Mouse (Mus musculus) left cerebral cortex, adult 2 months (tissue): ENCODE data around the gene Gata2. TPM values are rescaled to one million over a fixed set of nuclear protein-coding genes. Genes with fewer than 3 reads are reported as not detected.
A peak's percentile ranks its signal among the peaks of the same experiment; 100 is the strongest.

Experiments used
- DNase-seq, 2 experiments: peaks; one replicate each; pipeline ENCODE4 v3.0.0; 2021 to 2022; ENCODE audit warnings: low spot score in 2 of 2, mixed read lengths in 1 of 2; ENCODE audit errors: extremely low spot score in 1 of 2
- H3K27ac ChIP-seq: fragments of 200-600 bp; 2 replicates; pipeline ENCODE4 v1.8.1; 2022
- H3K4me3 ChIP-seq: fragments of 200-600 bp; 2 replicates; pipeline ENCODE4 v1.8.1; 2022
- CTCF ChIP-seq: fragments of 200-600 bp; IDR thresholded peaks from 2 replicates; pipeline ENCODE4 v1.8.1; 2022; ENCODE audit warnings: antibody characterized with exemption, mild to moderate bottlenecking, moderate library complexity
- intact Hi-C: fragments of 180-260 bp; cut with DNase I; formaldehyde crosslinking; loops from one replicate; pipeline ENCODE4 v1.15.1; 2025
- total RNA-seq, 2 experiments: library from RNA; stranded (reverse); gene quantifications; 2 replicates each; pipeline ENCODE4 v1.2.3; 2021

The Gata2 gene
- total RNA-seq, 2 experiments from 2014 or later, result 8.4 to 8.5 TPM

GRCm38 (mm10) chr6:88203791-88204405, 10.2 kb downstream of the Gata2 start:
- H3K27ac ChIP-seq, result peak overlapping the region; percentile 24; the same call in 1 of the 2 replicates
- no peak for TF ChIP-seq CTCF
- H3K4me3 ChIP-seq, result no peak overlapping the region
- intact Hi-C loops, result no loop called here
- no peak for DNase-seq

GRCm38 (mm10) chr6:88204531-88205385, 11.1 kb downstream of the Gata2 start:
- no peak for TF ChIP-seq CTCF
- Histone ChIP-seq H3K4me3 (no peak overlapping the region), H3K27ac (no peak overlapping the region)
- no peak for DNase-seq
- intact Hi-C loops, result no loop called here

GRCm38 (mm10) chr6:88205386-88205700, 11.7 kb downstream of the Gata2 start:
- H3K27ac ChIP-seq, result no peak overlapping the region
- intact Hi-C loops, result no loop called here
- H3K4me3 ChIP-seq, result no peak overlapping the region
- DNase-seq, result no peak
- no peak for TF ChIP-seq CTCF

DNA sequence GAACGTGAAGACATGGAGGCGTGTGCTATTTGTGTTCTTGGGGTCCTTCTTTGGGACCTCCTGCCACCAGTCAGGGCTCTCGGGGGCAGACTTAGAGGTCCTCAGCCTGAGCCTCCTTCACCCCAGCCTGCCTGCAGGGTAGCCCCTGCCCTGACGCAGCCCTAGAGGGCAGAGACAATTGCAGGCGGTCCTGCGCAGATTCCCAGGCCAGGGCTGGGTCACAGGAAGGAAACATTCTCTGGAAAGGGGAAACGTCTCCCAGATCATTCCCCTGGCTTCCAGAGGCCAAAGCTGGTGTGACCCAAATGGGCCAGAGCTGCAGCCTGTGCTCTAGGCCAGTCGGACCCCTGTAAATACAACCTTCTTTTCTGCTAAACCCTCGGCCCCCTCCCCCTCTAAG, 12.2 kb downstream of the Gata2 start:
- no peak for TF ChIP-seq CTCF
- intact Hi-C loops, result no loop called here
- Histone ChIP-seq H3K27ac (no peak overlapping the region), H3K4me3 (no peak overlapping the region)
- DNase-seq, result no peak

DNA sequence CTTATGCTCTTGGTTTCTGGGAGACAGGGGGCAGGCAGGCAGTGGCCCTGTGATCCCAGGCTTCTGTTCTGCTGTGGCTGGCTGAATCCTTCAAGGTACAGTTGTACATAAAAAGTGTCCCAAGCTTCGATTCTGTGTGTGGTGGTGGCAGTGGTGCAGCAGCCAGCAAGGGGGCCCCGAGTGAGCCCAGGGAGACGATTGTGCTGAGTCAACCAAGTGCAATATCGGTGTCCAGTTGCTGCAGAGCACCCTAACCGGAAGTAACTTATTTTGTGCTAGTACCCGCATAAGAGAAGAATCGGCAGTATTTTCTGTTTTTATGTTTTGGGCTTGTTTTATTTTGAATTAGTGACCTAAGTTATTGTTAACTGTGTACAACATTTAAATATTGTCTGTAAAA, 12.9 kb downstream of the Gata2 start:
- no peak for DNase-seq

GRCm38 (mm10) chr6:88207403-88208033, 13.8 kb downstream of the Gata2 start:
- no peak for TF ChIP-seq CTCF
- DNase-seq, result no peak
- intact Hi-C loops, result no loop called here
- Histone ChIP-seq H3K4me3 (no peak overlapping the region), H3K27ac (no peak overlapping the region)

More for the DNA sequence above, 12.9 kb downstream of the Gata2 start:
- Histone ChIP-seq H3K4me3 (no peak overlapping the region), H3K27ac (no peak overlapping the region)
- intact Hi-C loops, result no loop called here
- no peak for TF ChIP-seq CTCF

GRCm38 (mm10) chr6:88208321-88208720, 14.6 kb downstream of the Gata2 start:
- H3K4me3 ChIP-seq, result no peak overlapping the region
- no peak overlapping the region for H3K27ac ChIP-seq
- TF ChIP-seq CTCF, result no peak
- DNase-seq, result no peak
- intact Hi-C loops, result no loop called here

GRCm38 (mm10) chr6:88209453-88209852, 15.8 kb downstream of the Gata2 start:
- Histone ChIP-seq H3K27ac (no peak overlapping the region), H3K4me3 (no peak overlapping the region)
- intact Hi-C loops, result no loop called here
- no peak for TF ChIP-seq CTCF
- no peak for DNase-seq

DNA sequence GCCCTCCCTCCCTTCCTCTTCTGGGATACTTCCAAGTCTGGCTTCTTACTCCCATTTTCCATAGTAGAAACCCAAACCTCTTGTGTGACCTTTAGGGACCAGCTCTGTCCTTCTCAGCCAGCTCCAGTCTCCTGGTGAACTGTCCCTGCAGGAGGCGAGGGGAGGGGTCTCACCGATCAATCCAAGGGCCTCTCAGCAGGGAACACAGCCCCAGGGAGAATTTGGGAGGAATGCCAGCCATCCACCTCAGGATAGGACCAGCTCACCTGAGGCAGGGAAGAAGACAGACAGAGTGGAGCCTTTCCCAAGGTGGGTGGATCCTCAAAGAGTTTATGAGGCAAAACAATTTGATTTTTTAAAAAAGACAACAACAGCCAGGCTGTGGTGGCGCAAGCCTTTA, 16.5 kb downstream of the Gata2 start:
- no peak for TF ChIP-seq CTCF
- intact Hi-C loops, result no loop called here
- no peak for DNase-seq
- H3K27ac ChIP-seq, result no peak overlapping the region
- H3K4me3 ChIP-seq, result no peak overlapping the region

DNA sequence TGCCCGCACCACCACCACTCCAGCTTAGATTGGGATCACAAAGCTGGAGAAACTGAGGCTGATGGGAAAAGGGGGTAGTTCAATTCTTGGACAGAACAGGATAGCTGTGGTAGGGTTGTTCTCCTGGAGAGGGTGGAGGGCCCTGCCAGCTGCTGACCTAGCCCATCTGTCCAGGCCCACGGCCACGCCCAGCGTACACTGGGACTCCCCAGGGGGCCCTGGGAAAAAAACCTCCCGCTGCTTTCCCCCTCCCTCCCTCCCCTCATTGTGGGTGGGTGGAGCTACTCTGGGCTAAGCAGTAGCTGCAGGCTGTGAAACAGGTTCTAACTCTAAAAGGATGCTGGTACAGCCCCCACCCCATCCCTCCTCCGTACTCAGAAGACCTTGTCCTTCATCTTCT, 22.1 kb downstream of the Gata2 start:
- no peak for TF ChIP-seq CTCF
- intact Hi-C loops, result no loop called here

GRCm38 (mm10) chr6:88216199-88216598, 22.5 kb downstream of the Gata2 start:
- no peak for DNase-seq
- Histone ChIP-seq H3K4me3 (no peak overlapping the region), H3K27ac (no peak overlapping the region)
- intact Hi-C loops, result no loop called here
- no peak for TF ChIP-seq CTCF

More for the DNA sequence above, 22.1 kb downstream of the Gata2 start:
- Histone ChIP-seq H3K4me3 (no peak overlapping the region), H3K27ac (no peak overlapping the region)
- DNase-seq, result no peak

- intact Hi-C loops, result no loop called here
- no peak overlapping the region for H3K27ac ChIP-seq
- no peak for DNase-seq
- no peak for TF ChIP-seq CTCF
- H3K4me3 ChIP-seq, result no peak overlapping the region
These were observed 25.4 kb downstream of the Gata2 start for GRCm38 (mm10) chr6:88219094-88219493.

- no peak within 1 kb of the TSS for H3K27ac ChIP-seq
- no peak for TF ChIP-seq CTCF
- intact Hi-C loops, result no loop called here
- DNase-seq, result no peak
- H3K4me3 ChIP-seq, result no peak within 1 kb of the TSS
These were observed 28.3 kb downstream of the Gata2 start, which contains the start of gene Dnajb8 for GRCm38 (mm10) chr6:88221968-88222367. Gene Dnajb8, plus strand, starts transcription at chr6:88222268.
